Mouse (Mus musculus): ENCODE measurements around the gene Afp. TPM values are rescaled to one million over a fixed set of nuclear protein-coding genes. Genes with fewer than 3 reads are reported as not detected.

Afp gene
- polyA plus RNA-seq, 1 experiment from 2014 or later = 0.79 TPM

DNA sequence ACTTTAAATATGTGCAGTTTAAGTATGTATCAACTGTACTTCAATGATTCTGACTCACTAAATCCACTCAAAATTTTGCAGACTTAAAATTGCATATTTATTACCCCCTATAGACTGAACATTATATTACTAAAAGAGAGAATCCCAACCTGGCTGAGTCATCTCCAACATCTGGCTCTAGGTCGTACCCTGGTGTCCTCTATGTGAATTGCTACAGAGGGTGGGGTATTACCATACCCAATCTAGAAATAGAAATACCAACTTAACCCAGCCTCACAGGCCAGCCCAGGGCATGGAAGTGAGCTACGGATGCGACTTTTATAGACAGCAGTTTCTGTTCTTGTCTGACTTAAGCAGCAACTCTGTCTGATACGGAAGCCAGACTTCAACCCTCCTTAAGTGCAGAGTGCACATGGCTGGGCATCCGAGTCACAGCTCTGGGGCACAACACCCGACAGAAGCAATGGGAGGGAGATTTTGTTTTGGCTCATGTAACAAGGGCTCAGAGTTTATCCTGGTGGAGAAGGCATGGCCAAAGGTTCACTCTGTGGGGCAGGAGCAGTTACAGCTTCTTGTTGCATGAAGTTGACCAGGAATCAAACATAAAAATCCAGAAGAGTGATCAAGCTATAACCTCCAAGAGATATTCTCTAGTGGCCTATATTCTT lies 21.9 kb downstream of the Afp start:
- Histone ChIP-seq H3K36me3 (no peaks in the 10 kb centered on the region), H3K4me1 (no peaks in the 10 kb centered on the region), H3K27me3 (ENCODE audit: low read depth, poor library complexity, severe bottlenecking) (no peaks in the 10 kb centered on the region), H3K27ac (no peak overlapping the region), H3K9me3 (replicated peaks) (no peaks in the 10 kb centered on the region), H3K4me3 (no peak overlapping the region)
- 88% methylated on average over 6 of the region's 6 CpGs for WGBS
- no peak for DNase-seq (ENCODE audit: low spot score)

- 89% methylated on average over 6 of the region's 6 CpGs for WGBS
- H3K27me3 ChIP-seq (ENCODE audit: low read depth, poor library complexity, severe bottlenecking) = no peaks in the 10 kb centered on the region
Observed at GRCm38 (mm10) chr5:90515561-90515960, 25.0 kb downstream of the Afp start.

DNA sequence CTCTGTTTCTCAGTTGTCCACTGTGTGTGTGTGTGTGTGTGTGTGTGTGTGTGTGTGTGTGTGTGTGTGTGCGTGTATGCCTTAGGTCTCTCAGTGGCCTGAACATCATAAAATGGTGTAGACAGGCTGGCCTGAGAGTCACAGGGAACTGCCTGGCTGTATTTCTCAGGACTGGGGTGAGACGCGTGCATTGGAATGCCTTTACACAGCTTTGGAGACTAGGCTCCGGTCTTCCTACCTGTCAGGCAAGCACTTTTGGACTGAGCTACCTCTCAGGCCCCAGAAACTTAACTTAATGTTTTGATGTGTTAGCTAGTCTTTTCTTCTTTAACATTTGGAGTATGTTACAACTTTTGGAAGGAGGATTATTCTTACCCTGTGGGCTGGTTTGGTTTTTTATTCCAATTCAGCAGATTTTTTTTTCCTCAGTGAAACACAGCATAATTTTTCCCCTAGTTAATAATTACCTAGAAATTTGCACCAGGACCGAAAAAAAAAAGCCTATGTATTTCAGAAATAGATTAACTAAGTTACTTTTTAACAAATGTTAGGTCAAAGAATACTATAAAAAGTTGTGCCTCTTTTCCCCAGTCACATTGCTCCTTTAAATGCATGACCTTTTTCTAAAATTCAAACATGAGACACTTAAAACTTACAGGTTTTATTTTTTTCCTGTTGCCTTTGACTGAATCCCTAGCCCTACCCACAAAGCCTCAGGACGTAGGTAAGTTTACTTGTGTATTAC lies 28.0 kb downstream of the Afp start, which contains the start of gene Afm:
Afm (plus strand) TSS at position 577 of the 745 bp plus-strand sequence.
- Histone ChIP-seq H3K27me3 (ENCODE audit: low read depth, poor library complexity, severe bottlenecking) (no peaks in the 10 kb centered on the region), H3K27ac (no peak within 1 kb of the TSS), H3K36me3 (no peaks in the 10 kb centered on the region), H3K4me3 (no peak within 1 kb of the TSS), H3K4me1 (no peaks in the 10 kb centered on the region), H3K9me3 (replicated peaks) (no peaks in the 10 kb centered on the region)
- no peak for DNase-seq (ENCODE audit: low spot score)
- WGBS = 91% methylated on average over 6 of the region's 6 CpGs

More at GRCm38 (mm10) chr5:90515561-90515960, 25.0 kb downstream of the Afp start:
- no peaks in the 10 kb centered on the region for H3K9me3 ChIP-seq (replicated peaks)
- no peaks in the 10 kb centered on the region for H3K36me3 ChIP-seq
- H3K27ac ChIP-seq = no peak overlapping the region
- no peak for DNase-seq (ENCODE audit: low spot score)
- H3K4me1 ChIP-seq = no peaks in the 10 kb centered on the region
- no peak overlapping the region for H3K4me3 ChIP-seq

GRCm38 (mm10) chr5:90551191-90551590 lies 60.7 kb downstream of the Afp start:
- no peaks in the 10 kb centered on the region for H3K4me1 ChIP-seq
- no peak overlapping the region for H3K27ac ChIP-seq
- H3K27me3 ChIP-seq (ENCODE audit: low read depth, poor library complexity, severe bottlenecking) = no peaks in the 10 kb centered on the region
- DNase-seq (ENCODE audit: low spot score) = no peak
- 88% methylated on average over 8 of the region's 8 CpGs for WGBS
- H3K36me3 ChIP-seq = no peaks in the 10 kb centered on the region
- no peaks in the 10 kb centered on the region for H3K9me3 ChIP-seq (replicated peaks)
- no peak overlapping the region for H3K4me3 ChIP-seq

- WGBS = 84% methylated on average over 3 of the region's 3 CpGs
- Histone ChIP-seq H3K36me3 (no peaks in the 10 kb centered on the region), H3K9me3 (replicated peaks) (no peaks in the 10 kb centered on the region), H3K27ac (no peak overlapping the region), H3K4me3 (no peak overlapping the region), H3K27me3 (ENCODE audit: low read depth, poor library complexity, severe bottlenecking) (no peaks in the 10 kb centered on the region), H3K4me1 (no peaks in the 10 kb centered on the region)
- no peak for DNase-seq (ENCODE audit: low spot score)
Observed at GRCm38 (mm10) chr5:90556052-90556451, 65.5 kb downstream of the Afp start.

Other genes starting within 250 kb of the Afp start
- gene Ankrd17, start 124.2 kb upstream of the Afp start, polyA plus RNA-seq (2016; fragmentation: Nextera tagmentation; extraction: Ambion mirVana) = 24.5 and 25.4 TPM in 2 replicates
- gene Gm9958, start 123.5 kb upstream of the Afp start, polyA plus RNA-seq (2016; fragmentation: Nextera tagmentation; extraction: Ambion mirVana) = 5.0 and 5.7 TPM in 2 replicates
- gene Alb, start 29.8 kb upstream of the Afp start, polyA plus RNA-seq (2016; fragmentation: Nextera tagmentation; extraction: Ambion mirVana) = 0.14 TPM in 1 of 2 replicates, not detected in the other
- not detected in 2 replicates for gene Afm, start 28.2 kb downstream of the Afp start, polyA plus RNA-seq (2016; fragmentation: Nextera tagmentation; extraction: Ambion mirVana)
- not detected in 2 replicates for gene 5830473C10Rik, start 70.4 kb downstream of the Afp start, polyA plus RNA-seq (2016; fragmentation: Nextera tagmentation; extraction: Ambion mirVana)
- 0.41 and 0.73 TPM in 2 replicates for gene Rassf6, start 149.9 kb downstream of the Afp start, polyA plus RNA-seq (2016; fragmentation: Nextera tagmentation; extraction: Ambion mirVana)